Mouse (Mus musculus) hindbrain, embryonic 13.5 days (tissue): ENCODE results near the gene Snca. TPM values are rescaled to one million over a fixed set of nuclear protein-coding genes. Genes with fewer than 3 reads are reported as not detected.

ENCODE experiments used
- ATAC-seq: fragments of 200-750 bp; cut with Nextera tagmentation; 2 replicates; pipeline ENCODE4 v1.8.0; 2017; ENCODE audit warnings: moderate TSS enrichment; ENCODE audit not compliant: low FRiP score
- H3K27ac ChIP-seq: fragments of 300-500 bp; sonication (generic); 2 replicates; pipeline ENCODE4 v1.5.1; 2015; ENCODE audit warnings: inconsistent platforms, mild to moderate bottlenecking, moderate library complexity
- H3K27me3 ChIP-seq: fragments of 300-500 bp; sonication (generic); 2 replicates; pipeline ENCODE4 v1.6.1; 2015; ENCODE audit warnings: mild to moderate bottlenecking, inconsistent platforms
- H3K36me3 ChIP-seq: fragments of 300-500 bp; sonication (generic); 2 replicates; pipeline ENCODE4 v1.6.1; 2015; ENCODE audit warnings: mild to moderate bottlenecking, inconsistent platforms
- H3K4me1 ChIP-seq: fragments of 300-500 bp; sonication (generic); replicated peaks from 2 replicates; pipeline ENCODE4 v1.6.1; 2015; ENCODE audit warnings: inconsistent platforms
- H3K4me2 ChIP-seq: fragments of 300-500 bp; sonication (generic); 2 replicates; pipeline ENCODE4 v1.6.1; 2015; ENCODE audit warnings: inconsistent platforms, mild to moderate bottlenecking, moderate library complexity
- H3K4me3 ChIP-seq: fragments of 300-500 bp; sonication (generic); 2 replicates; pipeline ENCODE4 v1.5.1; 2015; ENCODE audit warnings: mild to moderate bottlenecking, inconsistent platforms
- H3K9ac ChIP-seq: fragments of 300-500 bp; sonication (generic); 2 replicates; pipeline ENCODE4 v1.6.1; 2015; ENCODE audit warnings: mild to moderate bottlenecking, inconsistent platforms
- H3K9me3 ChIP-seq: fragments of 300-500 bp; sonication (generic); 2 replicates; pipeline ENCODE4 v1.6.1; 2016; ENCODE audit warnings: inconsistent platforms
- WGBS: fragments of 180-500 bp; shearing (Covaris S2); methylation state at CpG from one replicate; pipeline ENCODE4 v1.1.7; 2015; 5-methylcytosine and 5-hydroxymethylcytosine counted together
- polyA plus RNA-seq: library from polyadenylated mRNA; unstranded; fragments of >200 nt; fragmentation: Nextera tagmentation; extraction: Ambion mirVana; gene quantifications from 2 replicates; pipeline ENCODE4 v1.2.1, GENCODE M21; 2015

Gene Snca
- 131 and 136 TPM in 2 replicates for polyA plus RNA-seq

- H3K27me3 ChIP-seq: no peaks in the 10 kb centered on the region
- peaks cover 9% of the 10 kb centered on the region for H3K4me1 ChIP-seq
- H3K36me3 ChIP-seq: no peaks in the 10 kb centered on the region
- 2% methylated on average over 14 of the region's 14 CpGs for WGBS
- H3K4me2 ChIP-seq: peak within 1 kb of the TSS; percentile 85
- H3K9ac ChIP-seq: peak within 1 kb of the TSS; percentile 76
- ATAC-seq: peak; percentile 78
- peak within 1 kb of the TSS; percentile 55 for H3K4me3 ChIP-seq
- peak within 1 kb of the TSS; percentile 91 for H3K27ac ChIP-seq
- H3K9me3 ChIP-seq: no peaks in the 10 kb centered on the region
These were observed at the start of gene Snca for GRCm38 (mm10) chr6:60829282-60829891. Gene Snca, minus strand, starts transcription at chr6:60829855.

DNA sequence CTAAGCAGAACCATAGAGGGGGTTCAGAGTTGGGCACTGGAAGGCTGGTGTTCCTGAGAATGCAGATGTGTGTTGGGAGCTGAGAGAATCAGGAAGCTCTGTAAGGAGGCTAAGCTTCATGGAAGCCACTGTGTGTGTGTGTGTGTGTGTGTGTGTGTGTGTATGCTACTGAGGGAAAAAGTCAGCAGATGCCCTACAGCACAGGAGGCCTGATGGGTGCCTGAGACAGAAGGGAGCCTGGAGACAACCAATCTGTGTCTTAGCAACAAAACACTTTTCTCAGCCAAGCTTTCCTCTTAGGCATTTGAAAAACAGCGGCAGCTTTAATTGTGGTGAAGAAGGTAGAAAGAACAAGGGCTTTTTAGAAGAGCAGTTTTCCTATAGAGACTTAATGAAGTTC, 40.5 kb upstream of the Snca start:
- Histone ChIP-seq H3K27me3 (no peaks in the 10 kb centered on the region), H3K9ac (no peak overlapping the region), H3K36me3 (no peaks in the 10 kb centered on the region), H3K27ac (no peak overlapping the region), H3K9me3 (no peaks in the 10 kb centered on the region), H3K4me1 (no peaks in the 10 kb centered on the region), H3K4me3 (no peak overlapping the region), H3K4me2 (no peak overlapping the region)
- 64% methylated on average over 1 of the region's 1 CpGs for WGBS
- ATAC-seq: no peak

- 80% methylated on average over 2 of the region's 2 CpGs for WGBS
- ATAC-seq: no peak
These were observed 26.9 kb upstream of the Snca start for GRCm38 (mm10) chr6:60856599-60856998.

GRCm38 (mm10) chr6:60851690-60852089, 22.0 kb upstream of the Snca start:
- Histone ChIP-seq H3K4me1 (no peaks in the 10 kb centered on the region), H3K27ac (no peak overlapping the region), H3K27me3 (no peaks in the 10 kb centered on the region), H3K9ac (no peak overlapping the region), H3K4me3 (no peak overlapping the region), H3K4me2 (no peak overlapping the region), H3K9me3 (no peaks in the 10 kb centered on the region), H3K36me3 (no peaks in the 10 kb centered on the region)
- no peak for ATAC-seq
- 95% methylated on average over 2 of the region's 2 CpGs for WGBS

More at GRCm38 (mm10) chr6:60856599-60856998, 26.9 kb upstream of the Snca start:
- no peaks in the 10 kb centered on the region for H3K4me1 ChIP-seq
- no peak overlapping the region for H3K9ac ChIP-seq
- no peak overlapping the region for H3K27ac ChIP-seq
- H3K27me3 ChIP-seq: no peaks in the 10 kb centered on the region
- no peaks in the 10 kb centered on the region for H3K36me3 ChIP-seq
- no peak overlapping the region for H3K4me2 ChIP-seq
- no peak overlapping the region for H3K4me3 ChIP-seq
- no peaks in the 10 kb centered on the region for H3K9me3 ChIP-seq

- Histone ChIP-seq H3K9ac (peak overlapping the region; percentile 76), H3K4me1 (peaks cover 9% of the 10 kb centered on the region), H3K4me3 (peak overlapping the region; percentile 55), H3K9me3 (no peaks in the 10 kb centered on the region), H3K27ac (peak overlapping the region; percentile 91), H3K27me3 (no peaks in the 10 kb centered on the region), H3K4me2 (peak overlapping the region; percentile 85), H3K36me3 (no peaks in the 10 kb centered on the region)
- WGBS: 2% methylated on average over 35 of the region's 35 CpGs
- peak; percentile 94 for ATAC-seq
These were observed 1.0 kb downstream of the Snca start for GRCm38 (mm10) chr6:60828429-60829264.

DNA sequence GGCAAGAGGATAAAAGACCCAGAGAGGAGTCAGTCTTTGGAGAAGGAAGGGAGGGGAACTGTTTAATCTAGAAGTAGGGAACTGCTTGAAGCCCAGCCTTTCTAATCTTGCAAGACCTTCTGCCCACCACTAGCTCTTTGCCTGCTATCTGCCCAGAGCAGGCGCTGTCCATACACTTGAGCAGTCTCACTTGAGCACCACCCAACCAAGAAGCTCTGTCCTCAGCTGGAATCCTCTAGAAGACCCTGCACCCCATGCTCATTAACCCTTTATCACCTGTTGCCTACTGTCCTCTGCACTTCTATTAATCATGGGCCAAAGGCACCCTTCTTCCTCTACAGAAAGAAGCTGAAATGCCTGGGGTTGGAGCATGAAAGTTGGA, 1.6 kb downstream of the Snca start:
- H3K9me3 ChIP-seq: no peaks in the 10 kb centered on the region
- H3K27ac ChIP-seq: 0 out of 2 replicates have a peak overlapping the region, but pooled peaks have one; percentile 91
- H3K27me3 ChIP-seq: no peaks in the 10 kb centered on the region
- peaks cover 9% of the 10 kb centered on the region for H3K4me1 ChIP-seq
- H3K36me3 ChIP-seq: no peaks in the 10 kb centered on the region
- WGBS: 58% methylated on average over 1 of the region's 1 CpGs
- peak overlapping the region; percentile 76 for H3K9ac ChIP-seq
- peak overlapping the region; percentile 55 for H3K4me3 ChIP-seq
- 0 out of 2 replicates have a peak, but pooled peaks have one; percentile 19 for ATAC-seq
- H3K4me2 ChIP-seq: peak overlapping the region; percentile 85

DNA sequence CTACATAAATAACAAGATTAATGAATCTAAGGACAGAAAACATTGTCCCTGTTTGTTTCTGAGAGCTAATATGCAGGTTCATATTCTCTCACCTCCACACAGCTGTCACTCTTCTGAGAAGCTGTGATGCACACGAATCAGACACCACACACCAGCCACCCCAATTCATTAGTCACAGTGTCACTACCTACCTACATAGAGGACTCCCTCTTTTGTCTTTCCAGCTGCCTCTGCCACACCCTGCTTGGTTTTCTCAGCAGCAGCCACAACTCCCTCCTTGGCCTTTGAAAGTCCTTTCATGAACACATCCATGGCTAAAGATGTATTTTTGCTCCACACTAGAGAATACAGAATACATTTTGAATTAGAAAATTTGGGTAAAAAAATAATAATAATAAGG, 2.4 kb downstream of the Snca start:
- 25% methylated on average over 1 of the region's 1 CpGs for WGBS
- Histone ChIP-seq H3K4me1 (peaks cover 9% of the 10 kb centered on the region), H3K4me3 (peak overlapping the region; percentile 55; the same call in 1 of the 2 replicates), H3K9me3 (no peaks in the 10 kb centered on the region), H3K27ac (no peak overlapping the region), H3K36me3 (no peaks in the 10 kb centered on the region), H3K9ac (no peak overlapping the region), H3K27me3 (no peaks in the 10 kb centered on the region), H3K4me2 (peak overlapping the region; percentile 85)
- ATAC-seq: no peak

GRCm38 (mm10) chr6:60819272-60819671, 10.4 kb downstream of the Snca start:
- ATAC-seq: no peak
- Histone ChIP-seq H3K9me3 (no peaks in the 10 kb centered on the region), H3K27ac (no peak overlapping the region), H3K4me2 (no peak overlapping the region), H3K36me3 (peaks cover 3% of the 10 kb centered on the region; the same call in 1 of the 2 replicates), H3K4me3 (no peak overlapping the region), H3K27me3 (no peaks in the 10 kb centered on the region), H3K4me1 (no peaks in the 10 kb centered on the region), H3K9ac (no peak overlapping the region)
- 82% methylated on average over 1 of the region's 1 CpGs for WGBS

DNA sequence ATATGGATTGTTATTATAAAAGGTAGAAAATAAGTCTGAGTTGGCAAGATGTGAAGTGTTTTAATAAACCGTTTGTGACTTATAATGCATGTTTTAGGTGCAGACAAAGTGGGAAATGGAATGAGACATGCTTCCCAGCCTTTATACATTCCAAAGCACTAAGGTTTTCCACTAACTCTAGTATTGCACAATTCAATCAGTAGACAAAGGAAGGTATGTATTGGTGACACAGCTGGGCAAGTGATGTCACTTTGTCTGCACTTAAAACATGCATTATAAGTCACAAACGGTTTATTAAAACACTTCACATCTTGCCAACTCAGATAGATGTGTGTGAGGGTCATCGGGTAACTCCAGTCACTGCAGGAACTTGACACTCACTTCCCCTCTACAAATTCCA, 16.1 kb downstream of the Snca start:
- H3K4me2 ChIP-seq: no peak overlapping the region
- H3K27ac ChIP-seq: no peak overlapping the region
- WGBS: 76% methylated on average over 3 of the region's 3 CpGs
- no peaks in the 10 kb centered on the region for H3K27me3 ChIP-seq
- no peaks in the 10 kb centered on the region for H3K9me3 ChIP-seq
- H3K36me3 ChIP-seq: peaks cover 3% of the 10 kb centered on the region; the same call in 1 of the 2 replicates
- ATAC-seq: no peak
- H3K4me3 ChIP-seq: no peak overlapping the region
- H3K4me1 ChIP-seq: no peaks in the 10 kb centered on the region
- no peak overlapping the region for H3K9ac ChIP-seq

DNA sequence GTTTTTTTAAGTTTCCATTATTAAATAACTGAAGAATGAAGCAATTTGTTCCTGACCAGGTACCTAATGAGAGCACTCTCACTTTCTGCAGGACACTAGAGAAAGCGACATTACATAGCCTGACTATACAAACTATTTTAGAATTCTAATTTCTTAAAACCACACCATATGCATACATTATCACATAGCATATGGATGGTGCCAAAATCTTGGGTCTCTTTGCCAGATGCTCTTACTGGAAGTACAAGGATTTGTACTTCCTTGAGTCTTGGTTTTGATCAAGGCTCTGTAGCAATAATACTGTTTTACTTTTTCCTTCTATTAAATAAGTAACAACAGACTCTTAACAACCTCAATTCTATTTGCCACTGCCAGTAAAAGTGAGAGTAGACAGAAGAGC, 31.4 kb downstream of the Snca start:
- no peak overlapping the region for H3K9ac ChIP-seq
- no peaks in the 10 kb centered on the region for H3K36me3 ChIP-seq
- WGBS: 98% methylated on average over 1 of the region's 1 CpGs
- no peaks in the 10 kb centered on the region for H3K9me3 ChIP-seq
- no peak overlapping the region for H3K4me2 ChIP-seq
- ATAC-seq: no peak
- H3K4me1 ChIP-seq: no peaks in the 10 kb centered on the region
- H3K27me3 ChIP-seq: no peaks in the 10 kb centered on the region
- no peak overlapping the region for H3K4me3 ChIP-seq
- no peak overlapping the region for H3K27ac ChIP-seq

DNA sequence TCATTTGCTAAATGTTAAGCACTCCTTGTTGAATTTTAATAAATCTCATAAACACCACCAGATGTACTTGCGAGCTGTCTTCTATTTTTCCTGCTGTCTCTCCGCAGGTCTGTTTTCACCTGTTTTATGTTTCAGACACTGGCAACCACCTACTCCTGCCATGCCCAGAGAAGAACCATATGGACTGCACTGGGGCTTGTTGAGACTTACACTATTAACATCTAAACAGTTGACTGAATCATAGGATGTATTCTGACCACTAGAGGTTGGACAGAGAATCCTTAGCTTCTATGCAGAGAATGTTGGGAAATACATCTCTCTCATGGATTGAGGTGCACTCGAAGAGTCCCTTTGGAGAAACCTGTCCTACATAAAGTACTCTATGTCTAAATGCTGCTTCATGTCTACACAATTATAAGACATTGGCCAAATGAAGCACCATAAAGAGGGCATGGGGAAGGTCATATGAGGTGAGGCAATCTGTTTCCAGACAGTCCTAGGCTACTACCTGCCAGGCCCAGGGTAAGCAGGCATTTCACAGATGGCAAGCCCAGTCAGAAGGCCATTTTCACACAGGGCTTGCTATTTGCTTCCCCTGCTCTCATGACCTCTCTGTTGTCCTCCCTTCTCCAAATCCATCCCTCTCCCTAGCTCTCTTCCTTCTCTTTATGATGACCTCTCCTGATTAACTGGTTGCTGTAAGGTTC, 35.8 kb downstream of the Snca start:
- no peaks in the 10 kb centered on the region for H3K4me1 ChIP-seq
- no peak overlapping the region for H3K9ac ChIP-seq
- H3K27ac ChIP-seq: no peak overlapping the region
- WGBS: 90% methylated on average over 3 of the region's 3 CpGs
- H3K4me3 ChIP-seq: no peak overlapping the region
- no peaks in the 10 kb centered on the region for H3K36me3 ChIP-seq
- no peak for ATAC-seq
- no peaks in the 10 kb centered on the region for H3K27me3 ChIP-seq
- H3K9me3 ChIP-seq: no peaks in the 10 kb centered on the region
- H3K4me2 ChIP-seq: no peak overlapping the region

DNA sequence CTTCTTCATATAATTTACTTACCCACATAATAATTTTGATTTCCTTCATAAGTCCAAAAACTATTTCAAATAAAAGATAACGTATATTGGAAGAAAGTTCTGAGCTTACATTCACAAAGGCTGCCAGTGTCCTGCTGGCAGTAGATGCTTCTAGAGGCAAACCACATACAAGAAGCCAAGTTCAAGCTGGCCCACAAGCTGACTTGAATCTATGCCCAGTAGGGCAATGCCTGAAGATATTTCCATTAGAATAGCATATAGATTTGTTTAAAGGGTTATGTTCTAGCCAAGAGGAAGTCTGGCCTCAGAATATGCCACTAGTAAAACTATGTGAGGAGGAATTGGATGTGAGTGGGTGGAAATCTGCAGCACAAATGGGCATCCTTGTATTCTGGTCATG, 42.7 kb downstream of the Snca start:
- 92% methylated on average over 1 of the region's 1 CpGs for whole genome bisulfite sequencing
- no peak for ATAC-seq
- H3K4me3 ChIP-seq: no peak overlapping the region
- no peak overlapping the region for H3K27ac ChIP-seq
- no peaks in the 10 kb centered on the region for H3K27me3 ChIP-seq
- H3K36me3 ChIP-seq: no peaks in the 10 kb centered on the region
- no peak overlapping the region for H3K9ac ChIP-seq
- no peaks in the 10 kb centered on the region for H3K4me1 ChIP-seq
- no peak overlapping the region for H3K4me2 ChIP-seq
- no peaks in the 10 kb centered on the region for H3K9me3 ChIP-seq
